Mouse (Mus musculus): Measurements from ENCODE around the gene Tmem212.
A peak's percentile ranks its signal among the peaks of the same experiment; 100 is the strongest.
"Not testable (repeated sequence)": the region's sequence is repeated elsewhere in the genome, so short reads cannot be mapped to it uniquely, and the experiment has no call there.

Tmem212 gene

DNA sequence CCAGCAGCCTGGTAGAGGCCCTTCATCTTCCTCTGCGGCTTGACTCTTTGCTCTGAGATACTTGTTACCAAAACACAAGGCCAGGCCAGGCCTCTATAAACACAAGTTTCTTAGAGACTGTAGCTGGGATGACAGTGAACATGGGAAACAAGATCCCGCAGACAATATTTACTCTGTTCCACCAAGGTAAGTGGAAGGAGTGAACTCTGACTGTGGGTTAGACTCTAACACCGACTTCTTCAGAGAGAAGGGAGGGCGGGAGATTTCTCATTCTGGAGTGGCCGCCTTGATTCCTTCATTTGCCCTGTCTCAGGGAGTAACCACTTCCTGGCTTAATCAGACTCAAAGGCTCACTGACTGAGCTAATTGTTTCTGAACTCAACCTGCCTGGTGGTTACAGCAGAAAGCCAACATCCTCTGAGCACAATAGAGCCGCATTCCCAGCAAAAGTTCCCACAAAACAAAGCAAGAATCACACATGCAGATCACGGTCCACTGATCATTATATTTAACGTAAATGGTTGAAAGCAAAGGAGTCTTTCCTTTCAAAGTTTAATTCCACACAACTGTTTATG is at the start of gene Tmem212:
Gene Tmem212 (minus strand): TSS at position 51 of the 575 bp plus-strand sequence.
- DNase-seq (ENCODE audit: low spot score), result no peak

DNA sequence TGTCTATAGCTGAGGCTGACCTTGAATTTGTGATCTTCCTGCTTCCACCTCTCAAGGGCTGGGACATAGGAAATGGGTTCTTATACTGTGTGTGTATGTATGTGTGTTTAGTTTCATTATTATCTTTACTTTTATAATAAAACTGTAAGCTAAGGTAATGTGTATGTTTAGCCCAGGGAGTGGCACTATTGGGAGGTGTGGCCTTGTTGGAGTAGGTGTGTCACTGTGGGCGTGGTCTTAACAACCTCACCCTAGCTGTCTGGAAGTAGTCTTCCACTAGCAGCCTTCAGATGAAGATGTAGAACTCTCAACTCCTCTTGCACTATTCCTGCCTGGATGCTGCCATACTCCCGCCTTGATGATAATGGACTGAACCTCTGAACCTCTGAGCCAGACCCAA is 49.2 kb upstream of the Tmem212 start:
- not testable (repeated sequence) for DNase-seq (ENCODE audit: low spot score)

DNA sequence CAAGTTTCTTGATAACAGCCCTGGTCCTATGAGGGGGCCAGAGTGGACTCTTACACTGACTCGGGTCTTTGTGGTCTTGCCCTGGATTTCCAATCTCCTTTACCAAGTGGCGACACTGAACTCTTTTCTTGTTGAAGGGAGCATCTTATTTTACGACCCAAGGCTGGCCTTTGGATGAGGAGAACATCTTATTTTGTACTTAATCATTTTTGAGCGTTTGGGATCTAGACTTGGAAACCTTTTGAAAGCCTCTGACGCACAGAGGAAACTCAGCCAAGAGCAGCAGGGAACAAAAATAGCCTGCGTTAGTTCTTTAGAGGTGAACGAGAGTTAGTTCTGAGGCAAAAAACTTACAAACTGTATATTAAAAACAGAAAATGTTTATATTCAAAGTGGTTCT is 46.8 kb upstream of the Tmem212 start:
- no peak for DNase-seq (ENCODE audit: low spot score)

DNA sequence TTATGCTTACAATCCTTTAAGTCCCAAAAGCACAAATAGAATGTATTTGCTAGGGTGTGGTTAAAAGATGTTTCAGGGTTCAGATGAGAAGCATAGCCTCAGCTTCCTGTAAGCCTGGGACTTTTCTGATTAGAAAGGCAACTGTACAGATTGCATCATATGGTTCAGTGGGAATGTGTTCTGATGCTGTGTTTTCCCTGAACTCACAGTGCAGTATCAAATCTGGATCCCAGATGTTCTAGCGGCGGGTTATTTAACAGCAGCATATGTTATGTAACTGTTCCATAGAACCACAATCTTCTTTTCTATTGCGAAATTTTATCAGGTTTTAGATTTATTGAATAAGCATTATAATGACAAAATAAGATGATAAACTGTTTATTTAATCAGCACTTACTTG is 45.5 kb upstream of the Tmem212 start:
- no peak for DNase-seq (ENCODE audit: low spot score)

DNA sequence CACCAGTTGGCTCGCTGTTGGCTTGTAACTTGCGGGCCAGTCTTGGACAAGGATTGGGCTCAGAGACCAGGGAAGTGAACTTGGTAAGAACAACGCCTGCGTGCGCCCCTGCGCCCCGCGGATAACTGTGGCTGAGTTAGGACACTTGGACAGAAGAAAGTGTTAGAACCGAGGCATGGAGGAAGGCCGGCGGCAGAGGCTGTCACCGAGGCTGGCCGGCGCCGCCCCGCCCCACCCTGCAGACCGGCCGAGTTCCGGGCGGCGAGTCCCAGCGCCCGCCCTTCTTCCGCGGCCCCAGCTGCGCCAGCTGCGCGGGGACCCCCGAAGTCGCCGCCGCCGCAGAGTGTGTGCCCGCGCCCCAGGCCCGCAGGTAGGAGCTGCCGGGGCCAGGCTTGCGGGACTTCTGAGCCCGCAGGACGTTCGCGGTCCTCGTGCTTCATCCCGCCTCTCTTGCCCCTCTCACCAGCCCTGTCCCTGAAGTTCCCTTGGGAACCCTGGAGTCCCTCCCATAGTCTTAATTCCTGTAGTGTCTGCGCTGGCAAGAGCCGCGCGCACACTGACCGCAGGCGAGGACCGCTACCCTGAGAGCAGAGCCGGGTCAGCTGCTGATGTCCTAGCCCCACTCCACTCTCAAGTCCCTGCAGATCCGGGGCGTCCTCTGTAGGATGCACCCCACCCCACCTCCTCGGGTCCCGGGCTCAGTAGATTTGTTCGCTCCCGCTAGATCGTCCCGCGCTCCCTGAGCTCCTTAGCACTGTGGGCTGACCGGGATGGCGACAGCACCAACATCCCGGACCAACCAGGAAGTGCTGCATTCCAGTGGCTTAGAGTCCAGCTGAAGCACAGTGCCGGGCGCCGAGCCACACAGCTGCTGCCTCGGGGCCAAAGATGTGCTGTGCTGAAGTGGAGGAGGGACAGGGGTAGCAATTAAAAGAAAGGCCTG is 42.5 kb upstream of the Tmem212 start, which contains the start of gene Pld1:
Gene Pld1 (plus strand): TSS at position 315 of the 943 bp plus-strand sequence.
- DNase-seq (ENCODE audit: low spot score), result peak; percentile 81

DNA sequence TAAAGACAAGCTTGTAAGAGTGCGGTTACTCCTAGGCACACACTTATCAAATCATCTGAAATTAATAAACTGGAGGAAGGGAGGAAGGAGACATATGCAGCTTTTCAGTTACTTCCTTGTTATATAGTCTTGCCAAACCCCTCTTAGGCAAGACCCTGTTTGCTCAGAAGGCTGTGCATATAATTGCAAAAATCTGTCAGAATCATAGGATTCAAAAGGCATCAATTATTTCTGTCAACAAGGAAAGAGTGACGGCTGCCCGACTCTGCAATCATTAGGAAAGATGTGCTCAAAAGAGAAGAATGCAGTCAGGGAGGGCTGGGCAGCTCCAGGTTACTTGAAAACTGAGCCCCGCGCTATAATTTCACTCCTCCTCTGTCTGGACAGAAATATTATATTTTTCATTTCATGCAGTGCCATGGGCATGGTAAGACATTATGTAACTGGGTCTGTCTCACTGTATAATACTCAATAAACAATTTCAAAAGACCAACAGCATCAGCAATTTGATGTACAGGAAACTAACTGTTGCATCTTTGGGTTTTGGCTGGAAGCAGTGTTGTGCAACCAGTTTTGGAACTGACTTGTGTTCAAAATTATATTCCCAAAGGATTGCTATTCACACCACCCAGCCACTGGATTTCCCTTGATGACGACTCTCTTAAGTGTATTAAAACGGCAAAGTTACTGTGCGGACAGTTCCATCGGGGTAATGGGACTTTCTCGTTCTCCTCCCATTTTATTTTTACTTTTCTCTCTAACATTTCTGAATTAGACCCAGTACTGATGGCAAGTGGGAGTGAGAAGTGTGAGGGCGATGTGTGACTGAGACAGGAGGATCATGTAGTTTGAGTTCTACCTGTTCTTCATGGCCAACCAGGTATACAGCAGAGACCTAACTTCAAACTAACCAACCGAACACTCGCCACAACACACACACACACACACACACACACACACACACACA is 41.3 kb upstream of the Tmem212 start:
- no peak for DNase-seq (ENCODE audit: low spot score)

DNA sequence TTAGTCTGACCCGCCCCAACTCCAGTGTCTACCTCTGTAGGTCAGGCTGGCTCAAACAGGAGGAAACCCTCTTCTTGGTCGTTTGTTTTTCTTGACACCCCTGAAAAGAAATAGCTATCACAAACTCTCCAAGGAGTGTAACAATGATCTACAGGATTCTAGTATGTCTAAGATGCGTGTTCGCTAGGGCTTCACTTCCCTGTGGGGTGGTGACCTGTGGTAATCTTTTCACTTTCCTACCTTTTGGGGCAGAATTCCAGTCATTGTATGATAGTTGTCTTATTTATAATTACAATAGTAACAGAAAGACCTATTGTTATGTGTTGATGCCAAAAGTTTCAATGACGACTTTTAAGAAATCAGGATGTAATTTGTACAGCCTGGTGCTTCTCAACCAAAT is 40.6 kb upstream of the Tmem212 start:
- no peak for DNase-seq (ENCODE audit: low spot score)

DNA sequence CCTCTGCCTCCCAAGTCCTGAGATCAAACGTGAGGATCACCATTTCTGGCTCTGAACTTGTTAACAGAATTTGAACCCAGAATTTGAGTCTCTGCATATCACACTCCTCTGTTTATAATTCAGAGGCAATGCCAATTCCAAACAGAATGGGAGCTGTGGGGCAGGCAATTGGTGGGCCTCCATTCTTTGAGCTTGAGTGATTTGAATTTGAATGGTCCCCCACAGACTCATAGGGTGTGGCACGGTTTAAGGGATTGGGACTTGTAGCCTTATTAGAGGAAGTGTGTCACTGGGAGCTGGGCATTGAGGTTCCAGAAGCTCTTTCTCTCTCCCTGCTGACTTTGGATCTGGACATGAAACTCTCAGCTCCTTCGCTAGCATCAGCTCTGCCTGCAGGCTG is 39.5 kb upstream of the Tmem212 start:
- DNase-seq (ENCODE audit: low spot score), result no peak

DNA sequence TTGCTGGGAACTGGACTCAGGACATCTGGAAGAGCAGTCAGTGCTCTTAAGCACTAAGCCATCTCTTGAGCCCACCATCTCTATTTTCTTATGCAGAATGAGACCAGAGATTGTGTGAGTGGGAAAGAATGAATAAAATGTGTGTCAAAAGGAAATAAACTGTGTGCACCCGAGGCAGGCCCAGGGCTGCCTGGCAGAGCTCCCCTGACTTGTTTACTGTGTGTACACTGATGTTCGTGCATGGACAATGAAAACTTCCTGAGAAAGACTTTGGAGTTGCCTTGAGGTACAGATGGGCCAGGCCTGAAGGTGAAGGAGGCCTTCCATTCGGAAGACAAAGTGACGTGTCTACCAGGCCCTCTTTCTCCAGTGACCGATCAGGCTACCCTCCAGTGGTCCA is 36.2 kb upstream of the Tmem212 start:
- DNase-seq (ENCODE audit: low spot score), result no peak

DNA sequence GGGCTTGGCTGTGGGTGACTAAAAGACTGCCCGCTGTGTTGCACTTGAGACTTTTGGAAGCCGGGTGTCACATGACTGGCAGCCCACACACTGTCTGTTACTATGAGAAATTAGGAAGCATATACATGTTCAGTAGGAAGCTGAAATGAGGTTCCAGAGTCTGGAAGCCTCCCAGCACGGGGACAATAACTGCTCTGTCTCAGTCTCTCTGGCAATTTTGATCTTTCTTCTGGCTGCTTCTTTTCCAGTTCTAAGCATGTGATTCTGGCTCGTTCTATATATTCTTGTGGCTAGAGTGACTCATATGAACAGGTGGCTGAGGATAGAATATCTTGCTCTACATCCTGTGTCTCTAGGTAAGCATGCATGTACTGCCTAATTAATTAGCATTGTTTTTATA is 33.1 kb upstream of the Tmem212 start:
- DNase-seq (ENCODE audit: low spot score), result peak; percentile 13

DNA sequence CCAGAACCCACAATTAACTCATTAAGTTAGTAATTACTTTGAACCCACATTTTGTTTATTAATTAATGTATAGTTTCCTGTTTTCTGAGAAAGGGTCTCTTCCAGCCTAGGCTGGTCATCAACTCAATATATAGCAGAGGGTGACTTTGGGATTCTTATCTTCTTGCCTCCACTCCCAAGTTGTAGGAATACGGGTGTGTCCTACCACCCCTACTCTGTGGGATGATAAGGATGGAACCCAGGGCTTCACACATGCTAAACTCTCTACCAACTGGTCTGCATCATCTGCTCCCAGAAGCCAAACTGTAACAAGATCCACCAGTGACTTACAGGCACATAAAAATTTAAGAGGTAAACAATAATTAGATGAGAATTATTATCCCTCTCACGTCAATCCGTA is 27.9 kb upstream of the Tmem212 start:
- peak; percentile 7 for DNase-seq (ENCODE audit: low spot score)

DNA sequence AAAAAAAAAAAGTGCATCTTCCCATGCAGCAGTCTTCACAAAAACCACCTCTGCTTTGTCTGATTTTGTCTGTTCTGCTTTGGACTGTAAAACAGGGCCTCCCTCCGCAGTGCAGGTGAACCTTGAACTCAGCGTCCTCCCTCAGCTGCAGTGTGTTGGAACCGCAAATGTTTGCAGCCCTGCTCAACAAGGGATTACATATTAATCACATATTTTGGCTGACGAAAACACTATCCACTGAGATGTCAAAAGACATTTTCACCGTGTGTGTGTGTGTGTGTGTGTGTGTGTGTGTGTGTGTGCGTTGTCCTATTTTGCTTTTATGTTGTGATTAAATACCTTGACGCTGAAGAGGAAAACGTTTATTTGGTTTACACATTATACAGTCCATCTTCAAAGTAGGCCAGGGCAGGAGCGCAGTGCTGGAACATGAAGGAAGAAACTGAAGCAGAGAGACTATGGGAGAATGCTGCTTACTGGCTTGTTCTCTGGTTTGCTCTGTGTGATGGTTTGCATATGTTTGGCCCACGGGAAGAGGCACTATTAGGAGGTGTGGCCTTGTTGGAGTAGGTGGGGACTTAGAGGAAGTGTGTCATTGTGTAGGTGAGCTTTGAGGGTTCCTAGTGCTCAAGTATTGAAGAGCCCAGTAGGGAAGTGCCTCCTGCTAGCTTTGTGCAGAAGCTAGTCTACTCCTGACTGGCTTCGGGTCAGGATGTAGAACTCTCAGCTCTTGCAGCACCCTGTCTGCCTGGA is 25.3 kb upstream of the Tmem212 start:
- DNase-seq (ENCODE audit: low spot score), result no peak

DNA sequence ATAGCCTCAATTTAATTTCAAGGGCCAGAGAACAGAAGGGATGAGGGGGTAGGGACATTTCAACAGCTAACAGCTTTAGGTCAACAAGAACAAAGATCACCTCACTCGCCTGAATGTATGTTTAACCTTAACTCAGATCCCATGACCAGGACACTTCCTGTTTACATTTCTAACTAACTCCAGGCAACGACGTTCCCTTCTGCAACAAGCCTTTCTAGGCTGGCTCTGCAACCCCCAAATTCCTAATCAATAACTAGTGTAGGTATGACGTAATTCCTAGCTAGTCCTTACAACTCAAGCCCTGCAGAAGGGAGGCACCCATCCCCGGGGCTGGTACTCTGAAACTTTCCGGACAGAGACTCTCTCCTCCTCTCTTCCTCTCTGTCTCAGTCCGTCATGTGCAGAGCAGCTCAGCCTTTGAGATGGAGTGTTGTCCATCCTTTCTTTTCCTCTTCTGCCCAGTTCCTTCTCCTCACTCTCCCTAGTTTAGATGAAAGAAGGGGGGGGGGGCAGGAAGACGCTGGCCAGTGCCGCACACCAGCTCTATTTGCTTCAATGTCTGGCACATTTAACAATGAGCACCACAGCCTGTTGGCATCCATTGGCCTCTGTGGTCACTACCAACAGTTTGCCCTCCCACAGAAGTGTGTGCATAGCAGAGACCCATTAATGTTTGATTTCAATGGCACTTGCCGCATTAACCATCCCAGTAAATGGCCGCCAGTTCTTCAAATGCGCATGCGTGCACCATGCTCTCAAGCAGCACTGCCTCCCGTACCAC is 22.7 kb upstream of the Tmem212 start:
- DNase-seq (ENCODE audit: low spot score), result no peak

DNA sequence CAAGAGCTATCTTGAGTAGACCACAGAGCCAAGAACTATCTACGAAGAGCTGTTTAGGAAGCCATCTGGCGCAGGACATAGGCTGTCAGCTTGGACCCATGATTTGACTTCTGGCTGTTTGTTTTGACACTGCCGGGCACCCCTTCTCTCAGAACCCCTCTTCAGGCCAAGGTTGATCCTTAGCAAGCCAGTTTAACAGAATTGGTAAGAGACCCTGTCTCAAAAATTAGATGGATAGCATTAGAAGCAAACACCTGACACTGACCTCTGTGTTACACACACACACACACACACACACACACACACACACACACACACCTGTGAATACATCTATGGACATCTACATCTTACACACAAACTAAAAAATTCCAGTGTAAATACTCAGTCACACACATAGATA is 12.8 kb upstream of the Tmem212 start:
- no peak for DNase-seq (ENCODE audit: low spot score)

DNA sequence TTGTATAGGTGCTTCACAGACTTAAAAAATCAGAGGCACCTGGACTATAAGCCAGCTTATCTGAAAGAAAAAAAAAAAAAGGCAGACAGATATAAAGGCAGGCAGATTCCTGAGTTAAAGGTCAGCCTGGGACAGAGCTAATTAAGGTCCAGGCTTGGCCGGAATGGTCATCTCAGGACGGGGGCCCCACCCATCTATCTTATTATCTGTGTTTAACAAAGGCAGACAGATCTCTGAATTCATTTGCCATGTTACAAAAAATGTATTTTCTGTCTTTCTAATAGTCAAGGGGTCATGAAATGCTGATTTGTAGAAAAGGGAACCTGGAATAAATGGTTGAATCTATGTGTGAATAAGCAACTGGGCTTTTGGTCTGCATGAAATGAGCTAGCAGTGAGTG is 12.1 kb upstream of the Tmem212 start:
- no peak for DNase-seq (ENCODE audit: low spot score)

DNA sequence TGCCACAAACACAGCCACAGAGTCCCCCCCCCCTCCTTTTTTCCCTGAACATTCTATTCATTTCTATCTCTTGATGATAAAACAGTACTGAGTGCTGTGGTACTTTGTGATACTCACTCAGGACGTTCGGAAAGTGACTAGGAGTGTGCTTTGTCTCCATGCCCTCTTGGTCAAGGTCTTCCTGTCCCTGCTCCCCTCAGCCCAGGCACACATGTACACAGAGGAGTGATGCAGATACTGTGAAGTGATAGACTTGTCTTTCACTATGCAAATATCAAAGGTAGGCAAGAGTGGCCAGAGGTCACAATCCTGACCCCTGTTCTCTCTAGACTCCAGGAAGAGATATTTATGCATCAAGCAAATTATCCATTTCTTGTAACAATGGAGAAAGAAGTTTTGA is 11.1 kb upstream of the Tmem212 start:
- DNase-seq (ENCODE audit: low spot score), result no peak

DNA sequence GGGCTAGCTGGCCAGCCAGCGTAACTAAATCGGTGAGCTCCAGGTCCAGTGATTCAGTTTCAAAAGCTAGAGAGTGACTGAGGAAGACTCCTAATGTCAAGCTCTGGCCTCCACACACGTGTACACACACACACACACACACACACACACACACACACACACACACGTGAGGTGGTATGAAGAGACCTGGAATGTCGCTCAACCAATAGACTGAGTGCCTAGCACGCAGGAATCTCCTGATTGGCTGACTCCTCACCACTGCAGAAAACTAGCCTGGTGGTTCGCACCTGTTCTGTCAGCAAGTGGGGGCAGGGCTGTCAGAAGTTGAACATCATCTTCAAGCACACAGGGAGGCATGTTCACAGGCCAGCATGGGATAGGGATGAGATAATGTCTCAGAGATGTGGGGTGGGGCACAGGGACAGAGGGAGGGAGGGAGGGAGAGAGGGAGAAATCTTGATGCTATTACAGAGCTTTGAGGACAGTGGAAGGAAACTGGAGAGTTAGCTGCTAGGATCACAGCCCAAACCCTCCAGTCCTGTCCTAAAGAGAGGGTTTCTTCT is 10.6 kb upstream of the Tmem212 start:
- DNase-seq (ENCODE audit: low spot score), result no peak

DNA sequence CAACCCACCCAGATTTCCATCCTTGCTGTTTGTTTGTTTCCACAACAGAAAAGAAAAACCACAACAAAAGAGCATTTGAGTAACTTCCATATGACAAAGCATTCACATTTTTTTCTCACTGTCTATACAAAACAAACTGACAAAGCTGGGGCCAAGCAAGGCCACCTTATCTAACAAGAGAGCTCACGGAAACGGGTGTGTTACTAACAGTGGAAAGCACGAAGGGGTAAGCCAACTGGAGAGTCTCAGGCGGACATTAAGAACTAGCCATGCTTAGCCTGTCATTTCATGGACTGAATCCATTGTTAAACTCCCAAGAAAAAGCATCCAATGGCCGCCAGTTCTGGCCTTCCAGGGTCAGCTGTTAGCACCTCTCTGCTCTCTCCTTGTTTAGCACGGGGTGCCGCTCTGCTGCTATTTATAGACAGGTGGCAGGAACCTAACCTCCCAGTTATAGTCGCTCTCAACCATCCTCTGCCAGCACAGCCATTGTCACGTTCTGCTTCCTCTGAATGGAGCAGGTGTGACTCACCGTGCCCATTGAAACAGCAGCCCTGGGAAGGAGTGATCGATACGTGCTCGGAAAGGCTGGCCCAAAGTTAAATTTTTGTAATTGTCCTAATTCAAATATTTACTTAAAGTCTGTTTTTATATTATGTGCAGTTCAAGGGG is 8.6 kb upstream of the Tmem212 start:
- DNase-seq (ENCODE audit: low spot score), result no peak

DNA sequence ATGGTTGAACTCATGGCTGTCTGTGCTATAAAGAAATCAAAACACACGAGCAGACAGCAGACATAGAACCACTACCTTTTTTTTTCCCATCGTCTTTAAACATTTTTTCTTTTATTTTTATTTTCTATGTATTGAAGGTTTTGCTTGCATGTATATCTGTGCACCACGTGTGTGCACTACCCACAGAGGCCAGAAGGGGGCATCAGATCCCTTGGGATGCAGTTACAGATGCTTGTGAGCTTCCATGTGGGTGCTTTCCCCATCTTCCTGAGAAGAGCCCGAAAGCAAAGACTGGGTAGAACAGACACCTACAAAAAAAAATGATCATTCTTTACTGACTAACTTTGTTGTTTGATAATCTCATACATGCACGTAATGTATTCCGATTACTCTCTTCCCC is 5.7 kb upstream of the Tmem212 start:
- peak; percentile 47 for DNase-seq (ENCODE audit: low spot score)

Measured in testis, postnatal 10 days (tissue).